Mouse (Mus musculus) kidney, embryonic 15.5 days (tissue): ENCODE measurements at regions not wholly inside any gene's neighbourhood (a gene's known extent, or its start where the extent isn't known, plus 50 kb on each side); places are given as distances from the start of the nearest gene placed in this dataset.

ENCODE experiments used
- ATAC-seq: fragments of 200-750 bp; cut with Nextera tagmentation; replicated peaks from 2 replicates; pipeline ENCODE4 v1.8.0; 2017; ENCODE audit warnings: moderate TSS enrichment; ENCODE audit not compliant: low FRiP score
- H3K27ac ChIP-seq: fragments of 300-500 bp; sonication (generic); 2 replicates; pipeline ENCODE4 v1.5.1; 2015; ENCODE audit warnings: mild to moderate bottlenecking, inconsistent platforms
- H3K27me3 ChIP-seq: fragments of 300-500 bp; sonication (generic); 2 replicates; pipeline ENCODE4 v1.6.1; 2015; ENCODE audit warnings: inconsistent platforms
- H3K36me3 ChIP-seq: fragments of 300-500 bp; sonication (generic); 2 replicates; pipeline ENCODE4 v1.6.1; 2015; ENCODE audit warnings: inconsistent platforms
- H3K4me1 ChIP-seq: fragments of 300-500 bp; sonication (generic); 2 replicates; pipeline ENCODE4 v1.6.1; 2015; ENCODE audit warnings: inconsistent platforms
- H3K4me2 ChIP-seq: fragments of 300-500 bp; sonication (generic); 2 replicates; pipeline ENCODE4 v1.6.1; 2015; ENCODE audit warnings: moderate library complexity, mild to moderate bottlenecking, inconsistent platforms
- H3K4me3 ChIP-seq: fragments of 300-500 bp; sonication (generic); replicated peaks from 2 replicates; pipeline ENCODE4 v1.5.1; 2015; ENCODE audit warnings: mild to moderate bottlenecking, inconsistent platforms
- H3K9ac ChIP-seq: fragments of 300-500 bp; sonication (generic); 2 replicates; pipeline ENCODE4 v1.6.1; 2015; ENCODE audit warnings: mild to moderate bottlenecking, inconsistent platforms
- H3K9me3 ChIP-seq: fragments of 300-500 bp; sonication (generic); replicated peaks from 2 replicates; pipeline ENCODE4 v1.6.1; 2016; ENCODE audit warnings: inconsistent platforms
- WGBS: fragments of 180-500 bp; shearing (Covaris S2); methylation state at CpG from one replicate; pipeline ENCODE4 v1.1.7; 2015; ENCODE audit warnings: mixed read lengths; 5-methylcytosine and 5-hydroxymethylcytosine counted together

- Histone ChIP-seq H3K36me3 (no peaks in the 10 kb centered on the region), H3K4me1 (no peaks in the 10 kb centered on the region), H3K27me3 (no peaks in the 10 kb centered on the region), H3K9ac (no peak overlapping the region), H3K4me2 (no peak overlapping the region), H3K27ac (no peak overlapping the region), H3K4me3 (no peak overlapping the region), H3K9me3 (no peaks in the 10 kb centered on the region)
- ATAC-seq, result no peak
- WGBS, result 92% methylated on average over 5 of the region's 5 CpGs
Observed at GRCm38 (mm10) chr12:107600576-107600975, 112.1 kb downstream of the 3110018I06Rik start.

GRCm38 (mm10) chr12:107608966-107609365, 120.5 kb downstream of the 3110018I06Rik start:
- no peak for ATAC-seq
- H3K4me2 ChIP-seq, result no peak overlapping the region
- H3K4me3 ChIP-seq, result no peak overlapping the region
- 71% methylated on average over 6 of the region's 6 CpGs for WGBS
- no peaks in the 10 kb centered on the region for H3K9me3 ChIP-seq
- no peaks in the 10 kb centered on the region for H3K36me3 ChIP-seq
- H3K9ac ChIP-seq, result no peak overlapping the region
- no peaks in the 10 kb centered on the region for H3K27me3 ChIP-seq
- no peaks in the 10 kb centered on the region for H3K4me1 ChIP-seq
- no peak overlapping the region for H3K27ac ChIP-seq

GRCm38 (mm10) chr12:107609986-107610385, 121.6 kb downstream of the 3110018I06Rik start:
- no peaks in the 10 kb centered on the region for H3K36me3 ChIP-seq
- H3K9ac ChIP-seq, result no peak overlapping the region
- WGBS, result 43% methylated on average over 4 of the region's 4 CpGs
- H3K4me3 ChIP-seq, result no peak overlapping the region
- no peaks in the 10 kb centered on the region for H3K9me3 ChIP-seq
- H3K27ac ChIP-seq, result no peak overlapping the region
- no peaks in the 10 kb centered on the region for H3K27me3 ChIP-seq
- peak; percentile 56; the same call in 1 of the 2 replicates for ATAC-seq
- H3K4me1 ChIP-seq, result no peaks in the 10 kb centered on the region
- H3K4me2 ChIP-seq, result no peak overlapping the region

- H3K9ac ChIP-seq, result no peak overlapping the region
- no peak overlapping the region for H3K27ac ChIP-seq
- H3K36me3 ChIP-seq, result no peaks in the 10 kb centered on the region
- ATAC-seq, result no peak
- H3K4me2 ChIP-seq, result no peak overlapping the region
- no peaks in the 10 kb centered on the region for H3K9me3 ChIP-seq
- WGBS, result 66% methylated on average over 16 of the region's 16 CpGs
- no peak overlapping the region for H3K4me3 ChIP-seq
- 0 out of 2 replicates have a peak, but pooled peaks cover 3% of the 10 kb centered on the region for H3K4me1 ChIP-seq
- no peaks in the 10 kb centered on the region for H3K27me3 ChIP-seq
Observed at GRCm38 (mm10) chr12:107617212-107617994, 129.0 kb downstream of the 3110018I06Rik start.

- no peaks in the 10 kb centered on the region for H3K27me3 ChIP-seq
- no peak overlapping the region for H3K4me3 ChIP-seq
- no peaks in the 10 kb centered on the region for H3K9me3 ChIP-seq
- no peaks in the 10 kb centered on the region for H3K4me1 ChIP-seq
- H3K36me3 ChIP-seq, result no peaks in the 10 kb centered on the region
- H3K4me2 ChIP-seq, result no peak overlapping the region
- no peak for ATAC-seq
- H3K9ac ChIP-seq, result no peak overlapping the region
- no peak overlapping the region for H3K27ac ChIP-seq
- 67% methylated on average over 3 of the region's 3 CpGs for WGBS
Observed at GRCm38 (mm10) chr12:107624446-107624845, 136.0 kb downstream of the 3110018I06Rik start.

- 36% methylated on average over 9 of the region's 9 CpGs for WGBS
- no peak for ATAC-seq
Observed at GRCm38 (mm10) chr12:107648008-107648407, 159.6 kb downstream of the 3110018I06Rik start.

GRCm38 (mm10) chr12:107652126-107652728, 163.8 kb downstream of the 3110018I06Rik start:
- ATAC-seq, result no peak
- Histone ChIP-seq H3K4me1 (peaks cover 12% of the 10 kb centered on the region), H3K9ac (no peak overlapping the region), H3K27me3 (no peaks in the 10 kb centered on the region), H3K9me3 (no peaks in the 10 kb centered on the region), H3K36me3 (no peaks in the 10 kb centered on the region), H3K4me2 (no peak overlapping the region), H3K4me3 (no peak overlapping the region), H3K27ac (no peak overlapping the region)
- WGBS, result 32% methylated on average over 3 of the region's 3 CpGs

More at GRCm38 (mm10) chr12:107648008-107648407, 159.6 kb downstream of the 3110018I06Rik start:
- Histone ChIP-seq H3K4me3 (no peak overlapping the region), H3K4me1 (peaks cover 6% of the 10 kb centered on the region), H3K36me3 (no peaks in the 10 kb centered on the region), H3K4me2 (no peak overlapping the region), H3K9me3 (no peaks in the 10 kb centered on the region), H3K27ac (no peak overlapping the region), H3K9ac (no peak overlapping the region), H3K27me3 (no peaks in the 10 kb centered on the region)

- Histone ChIP-seq H3K27me3 (no peaks in the 10 kb centered on the region), H3K4me3 (no peak overlapping the region), H3K9me3 (no peaks in the 10 kb centered on the region), H3K9ac (no peak overlapping the region), H3K4me2 (no peak overlapping the region), H3K27ac (no peak overlapping the region), H3K4me1 (peaks cover 12% of the 10 kb centered on the region), H3K36me3 (no peaks in the 10 kb centered on the region)
- WGBS, result 17% methylated on average over 7 of the region's 7 CpGs
- ATAC-seq, result peak; percentile 77
Observed at GRCm38 (mm10) chr12:107653131-107653530, 164.7 kb downstream of the 3110018I06Rik start.

- Histone ChIP-seq H3K4me3 (no peak overlapping the region), H3K36me3 (no peaks in the 10 kb centered on the region), H3K27me3 (no peaks in the 10 kb centered on the region), H3K4me1 (peaks cover 12% of the 10 kb centered on the region), H3K4me2 (no peak overlapping the region), H3K27ac (no peak overlapping the region), H3K9ac (no peak overlapping the region), H3K9me3 (no peaks in the 10 kb centered on the region)
- no peak for ATAC-seq
- 71% methylated on average over 5 of the region's 5 CpGs for WGBS
Observed at GRCm38 (mm10) chr12:107656846-107657245, 168.4 kb downstream of the 3110018I06Rik start.

- Histone ChIP-seq H3K27me3 (no peaks in the 10 kb centered on the region), H3K36me3 (no peaks in the 10 kb centered on the region), H3K9ac (no peak overlapping the region), H3K27ac (no peak overlapping the region), H3K4me3 (no peak overlapping the region), H3K9me3 (no peaks in the 10 kb centered on the region), H3K4me1 (peaks cover 3% of the 10 kb centered on the region), H3K4me2 (no peak overlapping the region)
- ATAC-seq, result no peak
- 82% methylated on average over 12 of the region's 12 CpGs for WGBS
Observed at GRCm38 (mm10) chr12:107658241-107658640, 169.8 kb downstream of the 3110018I06Rik start.

GRCm38 (mm10) chr12:107658821-107659220, 170.4 kb downstream of the 3110018I06Rik start:
- ATAC-seq, result no peak
- H3K4me3 ChIP-seq, result no peak overlapping the region
- WGBS, result 87% methylated on average over 9 of the region's 9 CpGs

GRCm38 (mm10) chr12:107662624-107663023, 174.2 kb downstream of the 3110018I06Rik start:
- no peak for ATAC-seq
- WGBS, result 3% methylated on average over 1 of the region's 1 CpGs
- H3K4me2 ChIP-seq, result no peak overlapping the region

More at GRCm38 (mm10) chr12:107658821-107659220, 170.4 kb downstream of the 3110018I06Rik start:
- Histone ChIP-seq H3K27ac (no peak overlapping the region), H3K4me2 (no peak overlapping the region), H3K9ac (no peak overlapping the region), H3K36me3 (no peaks in the 10 kb centered on the region), H3K9me3 (no peaks in the 10 kb centered on the region), H3K4me1 (no peaks in the 10 kb centered on the region), H3K27me3 (no peaks in the 10 kb centered on the region)

More at GRCm38 (mm10) chr12:107662624-107663023, 174.2 kb downstream of the 3110018I06Rik start:
- no peaks in the 10 kb centered on the region for H3K36me3 ChIP-seq
- no peak overlapping the region for H3K27ac ChIP-seq
- no peaks in the 10 kb centered on the region for H3K9me3 ChIP-seq
- no peaks in the 10 kb centered on the region for H3K4me1 ChIP-seq
- no peak overlapping the region for H3K9ac ChIP-seq
- no peak overlapping the region for H3K4me3 ChIP-seq
- no peaks in the 10 kb centered on the region for H3K27me3 ChIP-seq
